Mouse (Mus musculus) cerebellum, adult 2 months (tissue): ENCODE data around the gene Vmn1r72. TPM values are rescaled to one million over a fixed set of nuclear protein-coding genes. Genes with fewer than 3 reads are reported as not detected.
"Not testable (repeated sequence)": the region's sequence is repeated elsewhere in the genome, so short reads cannot be mapped to it uniquely, and the experiment has no call there.

Source experiments
- DNase-seq, 2 experiments: peaks; one replicate each; pipeline ENCODE4 v3.0.0; 2021
- H3K27ac ChIP-seq: fragments of 200-500 bp; 2 replicates; pipeline ENCODE4 v1.5.1; 2012; ENCODE audit warnings: low read length, control low read depth, inconsistent platforms; ENCODE audit not compliant: insufficient read depth
- H3K27me3 ChIP-seq: fragments of 200-500 bp; 2 replicates; pipeline ENCODE4 v1.6.1; 2012; ENCODE audit warnings: inconsistent platforms, mild to moderate bottlenecking, low read length, moderate library complexity; ENCODE audit not compliant: control insufficient read depth, insufficient read depth
- H3K4me1 ChIP-seq: fragments of 200-500 bp; 2 replicates; pipeline ENCODE4 v1.6.1; 2011; ENCODE audit warnings: low read length; ENCODE audit not compliant: control insufficient read depth, insufficient read depth
- H3K4me3 ChIP-seq: fragments of 200-500 bp; replicated peaks from 2 replicates; pipeline ENCODE3; 2011; ENCODE audit warnings: mild to moderate bottlenecking, low read depth, low read length, control low read depth; ENCODE audit not compliant: insufficient read depth
- WGBS: fragments of 180-500 bp; shearing (Covaris S2); methylation state at CpG from one replicate; pipeline ENCODE4 v1.1.7; 2018; 5-methylcytosine and 5-hydroxymethylcytosine counted together
- polyA plus RNA-seq: library from polyadenylated mRNA; depleted of rRNA; stranded (reverse); fragments of >200 nt; gene quantifications from 2 replicates; pipeline ENCODE4 v1.2.3, GENCODE M21; 2012; rRNA removed

The Vmn1r72 gene
- polyA plus RNA-seq = not detected in 2 replicates

- not testable (repeated sequence) for DNase-seq, H3K27ac ChIP-seq, H3K4me3 ChIP-seq, H3K27me3 ChIP-seq, H3K4me1 ChIP-seq
These were observed at the start of gene Vmn1r72 for GRCm38 (mm10) chr7:11680047-11680446. Gene Vmn1r72, minus strand, starts transcription at chr7:11680147.

- H3K27ac ChIP-seq, DNase-seq, H3K27me3 ChIP-seq, H3K4me1 ChIP-seq, H3K4me3 ChIP-seq: not testable (repeated sequence)
- 10% methylated on average over 8 of the region's 8 CpGs for WGBS
These were observed 62.9 kb downstream of the Vmn1r72 start for GRCm38 (mm10) chr7:11617082-11617481.

Other genes with a start within 250 kb of the Vmn1r72 start
- gene Zscan4-ps2, start 165.8 kb downstream of the Vmn1r72 start, polyA plus RNA-seq = not detected in 2 replicates
- gene Zscan4-ps3, start 70.8 kb downstream of the Vmn1r72 start, polyA plus RNA-seq = not detected in 2 replicates
- gene Vmn1r73, start 50.1 kb upstream of the Vmn1r72 start, polyA plus RNA-seq = not detected in 2 replicates
- gene Vmn1r74, start 153.8 kb upstream of the Vmn1r72 start, polyA plus RNA-seq = not detected in 2 replicates
- not detected in 2 replicates for gene Vmn1r75, start 194.5 kb upstream of the Vmn1r72 start, polyA plus RNA-seq